Mouse (Mus musculus) hindbrain, postnatal 0 days (tissue): ENCODE results near the gene Tbc1d2b. TPM values are rescaled to one million over a fixed set of nuclear protein-coding genes. Genes with fewer than 3 reads are reported as not detected.

Experiments used
- ATAC-seq: fragments of 200-750 bp; cut with Nextera tagmentation; 2 replicates; pipeline ENCODE4 v1.8.0; 2017; ENCODE audit warnings: mild to moderate bottlenecking, moderate TSS enrichment, moderate library complexity
- DNase-seq: peaks from one replicate; pipeline ENCODE4 v3.0.0-alpha.2; 2015; ENCODE audit warnings: low spot score
- H3K27ac ChIP-seq: fragments of 300-500 bp; sonication (generic); 2 replicates; pipeline ENCODE4 v1.5.1; 2014; ENCODE audit warnings: mild to moderate bottlenecking
- H3K27me3 ChIP-seq: fragments of 300-500 bp; sonication (generic); 2 replicates; pipeline ENCODE4 v1.6.1; 2014; ENCODE audit warnings: low read length, mixed read lengths; ENCODE audit not compliant: insufficient read depth
- H3K36me3 ChIP-seq: fragments of 300-500 bp; sonication (generic); 2 replicates; pipeline ENCODE4 v1.6.1; 2014; ENCODE audit warnings: low read length, mixed read lengths; ENCODE audit not compliant: insufficient read depth
- H3K4me1 ChIP-seq: fragments of 300-500 bp; sonication (generic); 2 replicates; pipeline ENCODE4 v1.6.1; 2014; ENCODE audit warnings: antibody characterized with exemption, low read length, mixed read lengths; ENCODE audit not compliant: insufficient read depth
- H3K4me2 ChIP-seq: fragments of 300-500 bp; sonication (generic); 2 replicates; pipeline ENCODE4 v1.6.1; 2014; ENCODE audit warnings: low read depth, mild to moderate bottlenecking, low read length, moderate library complexity, mixed read lengths
- H3K4me3 ChIP-seq: fragments of 300-500 bp; sonication (generic); 2 replicates; pipeline ENCODE4 v1.5.1; 2014; ENCODE audit warnings: low read length
- H3K9ac ChIP-seq: fragments of 300-500 bp; sonication (generic); replicated peaks from 2 replicates; pipeline ENCODE4 v1.6.1; 2014; ENCODE audit warnings: mild to moderate bottlenecking, low read length, moderate library complexity, mixed read lengths
- H3K9me3 ChIP-seq: fragments of 300-500 bp; sonication (generic); 2 replicates; pipeline ENCODE4 v1.6.1; 2016; ENCODE audit warnings: low read length, mixed read lengths
- CTCF ChIP-seq: IDR thresholded peaks from 2 replicates; pipeline ENCODE4 v1.5.1; 2016; ENCODE audit warnings: antibody characterized with exemption, control low read depth, low read depth
- WGBS: fragments of 180-500 bp; shearing (Covaris S2); extraction: QIAGEN DNeasy Blood & Tissue Kit; methylation state at CpG from one replicate; pipeline ENCODE4 v1.1.7; 2014; 5-methylcytosine and 5-hydroxymethylcytosine counted together
- polyA plus RNA-seq: library from polyadenylated mRNA; unstranded; fragments of >200 nt; fragmentation: Nextera tagmentation; extraction: Ambion mirVana; gene quantifications from 2 replicates; pipeline ENCODE4 v1.2.1, GENCODE M21; 2015
- total RNA-seq: library from RNA; depleted of rRNA; stranded (reverse); fragments of >200 nt; gene quantifications from 2 replicates; pipeline ENCODE4 v1.2.3, GENCODE M21; 2014

The Tbc1d2b gene
- total and polyA plus RNA-seq, 2 experiments from 2014 or later = 4.1 to 17.7 TPM

DNA sequence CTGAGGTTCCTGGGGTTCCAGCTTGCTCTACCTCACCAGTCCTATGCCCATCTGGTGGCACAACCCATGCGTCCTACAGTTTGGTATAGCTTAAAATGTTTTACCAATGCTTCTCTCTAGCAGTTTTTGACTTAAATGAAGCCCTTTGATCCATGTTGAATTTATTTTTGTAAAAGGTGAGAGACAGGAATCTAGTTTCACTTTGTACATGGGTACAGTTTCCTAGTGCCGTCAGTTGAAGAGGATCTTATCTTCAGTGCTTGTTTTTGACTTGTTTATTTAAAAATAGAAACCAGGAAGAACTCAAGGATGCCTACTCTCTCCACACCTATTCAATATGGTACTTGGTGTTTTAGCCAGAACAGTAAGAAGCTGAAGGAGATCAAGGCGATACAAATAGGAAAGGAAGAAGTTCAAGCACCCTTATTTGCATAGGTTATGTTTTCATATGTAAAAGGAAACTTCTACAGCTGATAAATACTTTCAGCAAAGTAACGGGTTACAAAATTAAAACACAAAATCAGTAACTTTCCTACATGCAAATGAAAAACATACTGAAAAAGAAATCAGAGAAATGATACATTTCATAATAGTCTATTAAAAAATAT, 30.6 kb upstream of the Tbc1d2b start:
- ATAC-seq (no peak), DNase-seq (no peak)
- no peaks in the 10 kb centered on the region for H3K27me3 ChIP-seq
- H3K9me3 ChIP-seq = no peaks in the 10 kb centered on the region
- no peak overlapping the region for H3K27ac ChIP-seq
- H3K4me1 ChIP-seq = no peaks in the 10 kb centered on the region
- no peak overlapping the region for H3K4me2 ChIP-seq
- H3K36me3 ChIP-seq = no peaks in the 10 kb centered on the region
- no peak overlapping the region for H3K4me3 ChIP-seq
- 84% methylated on average over 4 of the region's 4 CpGs for WGBS
- no peak overlapping the region for H3K9ac ChIP-seq
- no peak for TF ChIP-seq CTCF

- Histone ChIP-seq H3K27ac (no peak overlapping the region), H3K36me3 (no peaks in the 10 kb centered on the region), H3K4me3 (no peak overlapping the region), H3K4me1 (no peaks in the 10 kb centered on the region), H3K4me2 (no peak overlapping the region), H3K27me3 (no peaks in the 10 kb centered on the region), H3K9ac (no peak overlapping the region), H3K9me3 (no peaks in the 10 kb centered on the region)
- DNase-seq (no peak), ATAC-seq (no peak)
- no peak for TF ChIP-seq CTCF
- 62% methylated on average over 1 of the region's 1 CpGs for WGBS
Measured at GRCm38 (mm10) chr9:90297637-90298036, 27.0 kb upstream of the Tbc1d2b start.

- ATAC-seq = no peak
Measured at GRCm38 (mm10) chr9:90293641-90294398, 23.2 kb upstream of the Tbc1d2b start.

DNA sequence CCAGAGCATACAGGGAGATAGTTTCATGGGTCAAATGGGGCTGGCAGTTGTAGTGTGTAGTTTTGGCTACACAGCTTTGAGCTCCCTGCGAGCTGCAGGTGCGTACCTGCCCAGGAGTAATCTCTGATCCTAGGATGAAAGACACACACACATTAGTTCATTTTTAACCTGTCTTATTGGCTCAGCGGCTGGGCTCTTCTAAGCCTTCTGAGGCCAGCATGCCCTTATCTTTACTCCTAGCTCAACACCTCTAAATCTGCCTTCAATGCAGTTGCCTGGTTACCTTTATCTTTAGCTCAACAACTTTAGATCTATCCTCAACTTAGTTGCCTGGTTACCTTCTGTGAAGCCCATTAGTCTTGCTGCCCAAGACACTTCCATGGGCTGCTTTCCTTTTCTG, 7.8 kb upstream of the Tbc1d2b start:
- no peak for TF ChIP-seq CTCF
- no peaks in the 10 kb centered on the region for H3K36me3 ChIP-seq
- ATAC-seq = no peak
- 95% methylated on average over 3 of the region's 3 CpGs for WGBS
- no peaks in the 10 kb centered on the region for H3K4me1 ChIP-seq
- H3K9ac ChIP-seq = no peak overlapping the region
- no peaks in the 10 kb centered on the region for H3K27me3 ChIP-seq
- DNase-seq = no peak
- H3K4me3 ChIP-seq = no peak overlapping the region
- no peak overlapping the region for H3K27ac ChIP-seq
- H3K4me2 ChIP-seq = no peak overlapping the region
- no peaks in the 10 kb centered on the region for H3K9me3 ChIP-seq

More at GRCm38 (mm10) chr9:90293641-90294398, 23.2 kb upstream of the Tbc1d2b start:
- 70% methylated on average over 3 of the region's 3 CpGs for WGBS
- Histone ChIP-seq H3K27ac (no peak overlapping the region), H3K4me2 (no peak overlapping the region), H3K4me1 (no peaks in the 10 kb centered on the region), H3K36me3 (no peaks in the 10 kb centered on the region), H3K27me3 (no peaks in the 10 kb centered on the region), H3K4me3 (no peak overlapping the region), H3K9me3 (no peaks in the 10 kb centered on the region), H3K9ac (no peak overlapping the region)
- no peak for DNase-seq
- TF ChIP-seq CTCF = no peak

- no peak for ATAC-seq
- H3K27me3 ChIP-seq = no peaks in the 10 kb centered on the region
- TF ChIP-seq CTCF = no peak
Measured at GRCm38 (mm10) chr9:90277884-90278283, 7.3 kb upstream of the Tbc1d2b start.

DNA sequence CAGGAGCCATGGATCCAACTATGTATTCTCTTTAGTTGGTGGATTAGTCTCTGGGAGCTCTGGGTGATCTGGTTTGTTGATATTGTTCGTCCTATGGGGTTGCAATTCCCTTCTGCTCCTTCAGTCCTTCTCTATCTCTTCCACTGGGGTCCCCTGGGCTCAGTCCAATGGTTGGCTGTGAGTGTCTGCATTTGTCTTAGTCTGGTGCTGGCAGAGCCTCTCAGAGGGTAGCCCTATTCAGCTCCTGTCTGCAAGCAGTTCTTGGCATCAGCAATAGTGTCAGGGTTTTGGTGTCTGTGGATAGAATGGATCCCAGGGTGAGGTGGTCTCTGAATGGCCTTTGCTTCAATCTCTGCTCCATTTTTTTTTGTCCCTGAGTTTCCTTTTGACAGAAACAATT, 6.2 kb upstream of the Tbc1d2b start:
- no peak overlapping the region for H3K4me3 ChIP-seq
- ATAC-seq = no peak
- no peak for TF ChIP-seq CTCF
- WGBS = 46% methylated on average over 1 of the region's 1 CpGs
- H3K27me3 ChIP-seq = no peaks in the 10 kb centered on the region
- H3K36me3 ChIP-seq = no peaks in the 10 kb centered on the region
- DNase-seq = peak; percentile 13
- H3K4me1 ChIP-seq = no peaks in the 10 kb centered on the region
- H3K4me2 ChIP-seq = no peak overlapping the region
- H3K27ac ChIP-seq = no peak overlapping the region
- H3K9ac ChIP-seq = no peak overlapping the region
- H3K9me3 ChIP-seq = no peaks in the 10 kb centered on the region

More at GRCm38 (mm10) chr9:90277884-90278283, 7.3 kb upstream of the Tbc1d2b start:
- no peaks in the 10 kb centered on the region for H3K9me3 ChIP-seq
- H3K4me2 ChIP-seq = no peak overlapping the region
- H3K36me3 ChIP-seq = no peaks in the 10 kb centered on the region
- H3K9ac ChIP-seq = no peak overlapping the region
- DNase-seq = no peak
- WGBS = 77% methylated on average over 2 of the region's 2 CpGs
- no peaks in the 10 kb centered on the region for H3K4me1 ChIP-seq
- no peak overlapping the region for H3K4me3 ChIP-seq
- H3K27ac ChIP-seq = no peak overlapping the region

DNA sequence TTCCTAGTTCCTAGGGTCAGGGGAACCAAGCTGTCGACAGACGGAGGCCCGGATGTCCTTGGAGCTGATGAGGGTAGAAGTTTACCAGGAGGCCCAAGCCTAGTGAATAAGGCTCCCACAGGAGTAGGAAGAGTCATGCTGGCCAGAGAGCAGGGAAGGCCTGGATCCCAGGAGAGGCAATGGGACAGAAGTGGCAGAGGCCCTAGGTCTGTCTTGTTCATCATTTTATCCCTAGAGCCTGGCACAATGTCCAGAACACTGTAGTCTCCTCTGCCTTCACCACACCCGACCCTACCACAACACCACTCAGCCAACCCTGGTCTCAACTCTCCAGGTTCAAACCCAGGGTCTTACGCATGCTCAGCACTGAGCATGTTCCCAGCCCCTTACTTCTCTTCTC, 5.3 kb upstream of the Tbc1d2b start:
- DNase-seq = no peak
- WGBS = 90% methylated on average over 5 of the region's 5 CpGs

More for the DNA sequence above, 5.3 kb upstream of the Tbc1d2b start:
- Histone ChIP-seq H3K27me3 (no peaks in the 10 kb centered on the region), H3K36me3 (no peaks in the 10 kb centered on the region), H3K4me3 (no peak overlapping the region), H3K9me3 (no peaks in the 10 kb centered on the region), H3K27ac (no peak overlapping the region), H3K4me1 (no peaks in the 10 kb centered on the region), H3K4me2 (no peak overlapping the region), H3K9ac (no peak overlapping the region)
- no peak for ATAC-seq
- TF ChIP-seq CTCF = no peak
